Mouse (Mus musculus) ovary, postnatal 14 days (tissue): ENCODE measurements around the gene Atp11b.

Experiments used
- DNase-seq: peaks from one replicate; pipeline ENCODE4 v3.0.0; 2022; ENCODE audit warnings: low spot score

Gene Atp11b

GRCm38 (mm10) chr3:35779748-35780147 lies 25.8 kb downstream of the Atp11b start:
- DNase-seq, result no peak

DNA sequence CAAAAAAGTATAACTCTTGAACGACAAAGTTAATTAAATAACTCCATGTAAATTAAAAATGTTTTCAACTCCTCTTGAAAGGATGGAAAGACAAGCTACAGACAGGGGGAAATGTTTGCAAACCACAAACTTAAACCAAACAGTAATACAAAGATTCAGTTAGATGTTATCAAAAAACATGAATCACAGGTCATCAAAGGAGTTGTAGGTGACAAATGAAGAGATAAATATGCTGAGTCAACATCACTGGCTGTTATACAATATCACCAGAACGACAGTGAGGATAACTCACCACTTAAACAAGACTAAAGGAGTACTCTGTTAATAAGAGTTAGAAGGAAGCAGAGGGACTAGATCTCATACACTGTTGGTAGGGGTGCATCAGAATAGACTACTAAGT lies 48.1 kb downstream of the Atp11b start:
- no peak for DNase-seq

- DNase-seq, result no peak
Measured at GRCm38 (mm10) chr3:35819887-35820286, 66.0 kb downstream of the Atp11b start.

DNA sequence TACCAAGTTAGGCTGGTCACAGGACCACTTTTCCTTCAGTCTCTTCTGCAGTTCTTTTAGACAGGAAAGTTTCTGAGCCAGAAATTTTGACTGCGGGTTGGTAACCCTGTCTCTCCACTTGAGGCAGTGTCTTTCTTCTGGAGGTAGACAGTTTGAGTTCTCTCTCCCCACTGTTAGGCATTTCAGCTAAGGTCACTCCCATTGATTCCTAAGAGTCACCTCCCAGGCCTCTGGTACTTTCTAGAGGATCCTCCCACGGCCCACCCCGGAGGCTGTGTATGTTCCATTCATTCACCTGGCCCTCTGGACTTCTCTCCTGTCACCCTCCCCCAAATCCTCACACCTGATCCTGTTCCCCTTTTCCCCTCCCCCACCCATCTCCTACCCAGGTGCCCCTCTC lies 68.1 kb downstream of the Atp11b start:
- no peak for DNase-seq

DNA sequence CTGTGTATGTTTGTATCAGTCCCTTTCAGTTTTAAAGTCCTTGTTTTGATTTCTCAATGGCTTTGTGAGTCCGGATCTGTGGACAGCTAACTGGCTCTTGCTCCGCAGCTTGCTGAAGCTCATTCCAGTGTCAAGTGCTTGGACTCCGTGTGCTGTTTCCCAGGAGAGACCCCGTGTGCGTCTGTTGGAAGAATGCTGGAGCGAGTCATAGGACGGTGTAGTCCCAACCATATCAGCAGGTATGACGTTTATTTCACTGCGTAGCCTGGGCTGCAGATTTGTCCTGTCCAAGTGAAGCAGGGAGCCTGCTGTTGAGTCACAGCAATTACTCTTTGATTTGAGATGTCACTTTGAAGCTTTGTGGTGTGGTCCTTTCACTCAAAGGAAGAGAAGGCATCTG lies 95.4 kb downstream of the Atp11b start:
- DNase-seq, result no peak

DNA sequence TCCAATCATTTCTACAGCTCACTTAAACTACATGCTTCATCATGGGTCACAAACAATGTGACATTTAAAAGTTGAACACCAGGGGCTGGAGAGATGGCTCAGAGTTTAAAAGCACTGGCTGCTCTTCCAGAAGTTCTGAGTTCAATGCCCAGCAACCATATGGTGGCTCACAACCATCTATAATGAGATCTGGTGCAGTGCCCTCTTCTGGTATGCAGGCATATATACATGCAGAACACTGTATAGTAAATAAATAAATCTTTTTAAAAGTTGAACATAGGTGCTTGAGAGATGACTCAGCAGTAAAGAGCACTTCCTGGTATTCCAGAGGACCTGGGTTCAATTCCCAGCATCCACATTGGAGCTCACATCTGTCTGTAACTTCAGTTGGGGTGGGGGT lies 129.4 kb downstream of the Atp11b start:
- DNase-seq, result no peak

GRCm38 (mm10) chr3:35889531-35889930 lies 135.6 kb downstream of the Atp11b start:
- no peak for DNase-seq

DNA sequence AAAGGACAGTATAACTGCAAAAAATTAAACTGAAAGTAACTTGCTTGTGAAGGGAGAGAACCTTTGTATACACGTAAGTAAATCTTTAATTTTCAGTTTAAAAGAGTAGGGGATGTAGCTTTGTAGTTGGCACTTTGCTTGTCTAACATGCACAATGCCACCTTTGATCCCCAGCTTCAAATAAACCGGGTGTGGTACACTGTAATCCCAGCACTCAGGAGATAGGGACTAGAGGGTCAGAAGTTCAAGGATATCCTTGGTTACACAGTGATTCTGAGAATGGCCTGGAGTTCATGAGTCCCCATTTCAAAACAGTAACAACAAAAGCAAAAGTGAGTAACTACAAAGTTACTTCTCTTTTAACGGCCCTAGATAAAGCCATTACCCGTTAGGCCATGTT lies 137.2 kb downstream of the Atp11b start:
- DNase-seq, result no peak

- DNase-seq, result no peak
Measured at GRCm38 (mm10) chr3:35893156-35893555, 139.2 kb downstream of the Atp11b start.

- DNase-seq, result no peak
Measured at GRCm38 (mm10) chr3:35897900-35898299, 144.0 kb downstream of the Atp11b start.

- DNase-seq, result no peak
Measured at GRCm38 (mm10) chr3:35899109-35899508, 145.2 kb downstream of the Atp11b start.

GRCm38 (mm10) chr3:35900555-35901204 lies 146.8 kb downstream of the Atp11b start:
- DNase-seq, result no peak
